Mouse (Mus musculus) gonadal fat pad, adult 2 months (tissue): ENCODE measurements around the gene Nacc1. TPM values are rescaled to one million over a fixed set of nuclear protein-coding genes. Genes with fewer than 3 reads are reported as not detected.

Source experiments
- DNase-seq: peaks from one replicate; pipeline ENCODE4 v3.0.0-alpha.2; 2012; ENCODE audit warnings: low read depth
- polyA plus RNA-seq: library from polyadenylated mRNA; depleted of rRNA; stranded (reverse); fragments of >200 nt; gene quantifications from 2 replicates; pipeline ENCODE4 v1.2.3, GENCODE M21; 2012; rRNA removed

The Nacc1 gene
- polyA plus RNA-seq = 94.0 and 95.8 TPM in 2 replicates

DNA sequence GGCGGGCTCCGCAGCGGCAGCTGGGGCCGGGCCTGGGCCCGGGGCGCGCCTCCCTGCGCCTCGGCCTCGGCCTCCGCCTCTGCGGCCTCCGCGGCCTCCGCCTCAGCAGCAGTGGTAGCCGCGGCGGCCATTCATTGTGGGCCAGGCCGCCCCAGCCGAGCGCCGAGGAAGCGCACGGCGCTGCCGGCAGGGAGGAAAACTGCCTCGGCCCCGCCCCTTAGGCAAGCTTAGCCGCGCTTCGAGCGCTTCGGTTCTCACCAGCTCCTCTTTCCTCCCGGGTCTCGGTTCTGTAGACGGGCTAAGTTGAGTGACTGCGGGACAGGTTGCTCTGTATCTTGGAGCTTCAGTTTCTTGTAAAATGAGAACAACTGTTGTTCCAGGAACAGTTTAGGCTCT is at the start of gene Nacc1:
Nacc1 (minus strand) TSS at position 158 of the 396 bp plus-strand sequence.
- no peak for DNase-seq

DNA sequence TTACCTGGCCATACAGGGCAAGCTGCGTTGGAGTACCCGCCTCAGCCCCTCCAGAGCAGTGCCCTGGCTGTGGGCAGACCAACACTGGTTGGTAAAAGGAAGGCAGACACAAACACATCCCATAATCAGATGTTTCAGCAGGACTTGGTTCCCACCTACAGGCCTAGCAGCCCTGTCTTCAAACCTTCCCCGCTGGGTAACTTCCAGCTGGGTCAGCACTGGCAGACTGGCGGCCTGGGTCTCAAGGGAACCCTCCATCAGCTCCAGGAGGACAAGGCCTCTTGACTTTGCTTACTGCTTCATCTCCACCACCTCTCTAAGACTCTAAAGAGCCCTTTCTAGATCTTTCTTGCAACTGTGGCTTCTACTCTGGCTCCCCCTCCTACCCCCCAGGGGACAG is 48.9 kb upstream of the Nacc1 start:
- no peak for DNase-seq

- DNase-seq = no peak
Observed at GRCm38 (mm10) chr8:84735597-84735996, 47.9 kb upstream of the Nacc1 start.

GRCm38 (mm10) chr8:84734680-84735079 is 47.0 kb upstream of the Nacc1 start:
- DNase-seq = no peak

DNA sequence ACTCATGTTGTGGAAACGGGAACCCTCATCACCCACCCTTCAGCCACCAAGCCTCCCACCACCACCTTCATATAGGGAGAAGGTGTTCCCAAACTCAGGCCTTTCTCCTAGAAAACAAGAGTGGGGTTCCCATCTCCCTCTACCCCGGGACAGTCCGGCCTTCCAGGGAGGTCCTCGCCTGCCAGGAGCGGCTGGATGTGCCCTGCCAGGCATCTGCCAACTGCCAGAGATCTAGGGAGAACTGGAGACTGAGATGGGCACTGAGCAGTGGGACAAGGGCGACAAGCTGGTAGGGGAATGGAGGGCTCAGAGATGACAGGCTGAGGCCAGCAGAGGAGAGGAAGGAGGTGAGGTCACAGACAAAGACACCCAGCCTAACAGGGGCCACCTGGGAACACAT is 46.3 kb upstream of the Nacc1 start:
- no peak for DNase-seq

DNA sequence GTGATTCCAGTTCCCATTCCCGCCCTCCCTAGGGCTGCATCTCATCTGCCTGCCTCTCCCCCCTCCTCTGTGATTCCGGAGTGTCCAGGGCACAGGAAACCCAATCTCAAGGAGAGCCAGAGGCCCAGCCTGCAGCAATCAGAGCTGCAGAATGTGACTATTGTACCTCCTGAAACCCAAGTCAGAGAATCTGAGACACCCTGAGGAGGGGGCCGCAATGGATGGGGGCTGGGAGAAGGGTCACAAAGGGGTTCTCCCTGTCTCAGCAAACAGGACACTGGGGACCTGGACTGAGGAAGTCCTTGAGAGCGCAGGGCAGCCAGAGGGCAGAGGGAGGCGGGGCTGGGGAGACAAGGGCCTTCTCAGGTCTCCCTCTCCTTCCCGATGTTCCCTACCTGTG is 45.3 kb upstream of the Nacc1 start:
- DNase-seq = no peak

- DNase-seq = no peak
Observed at GRCm38 (mm10) chr8:84732545-84732944, 44.9 kb upstream of the Nacc1 start.

DNA sequence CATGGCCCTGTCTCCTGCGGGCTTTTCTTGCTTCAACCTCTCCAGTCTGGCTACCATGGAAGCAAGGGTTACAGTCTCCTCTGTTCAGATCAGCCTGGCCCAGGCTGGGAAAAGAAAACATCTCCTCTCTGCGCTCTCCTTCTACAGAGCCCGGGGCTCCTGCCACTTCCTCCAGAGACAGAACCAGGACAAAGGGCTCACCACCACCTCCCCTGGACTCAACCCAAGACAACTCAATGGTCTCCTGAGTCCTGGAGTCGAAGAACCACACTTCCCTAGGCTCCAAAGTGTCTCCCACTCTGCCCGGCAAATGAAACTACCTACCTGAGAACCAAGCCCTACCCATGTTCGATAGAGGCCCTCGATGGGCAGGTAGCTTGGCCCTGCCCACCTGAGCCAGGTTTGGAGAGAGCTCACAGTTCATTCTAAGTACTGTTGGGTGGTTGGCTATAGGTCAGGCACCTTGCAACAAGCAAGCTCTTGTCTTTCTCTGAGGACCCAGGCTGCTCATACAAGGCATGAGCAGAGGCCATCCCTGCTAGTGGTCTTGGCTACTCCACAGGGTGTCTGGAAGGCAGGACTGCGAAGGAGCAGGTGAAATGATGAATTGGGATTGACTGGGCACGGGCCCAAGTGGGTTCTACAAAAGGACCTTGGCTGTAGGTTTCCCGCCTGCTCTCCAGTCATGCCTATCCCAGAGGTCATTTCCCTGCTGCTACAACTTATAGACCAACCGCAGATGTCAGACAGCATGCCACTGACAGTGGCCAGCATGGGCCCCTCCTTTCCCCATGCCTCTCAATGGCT is 43.9 kb upstream of the Nacc1 start:
- no peak for DNase-seq

DNA sequence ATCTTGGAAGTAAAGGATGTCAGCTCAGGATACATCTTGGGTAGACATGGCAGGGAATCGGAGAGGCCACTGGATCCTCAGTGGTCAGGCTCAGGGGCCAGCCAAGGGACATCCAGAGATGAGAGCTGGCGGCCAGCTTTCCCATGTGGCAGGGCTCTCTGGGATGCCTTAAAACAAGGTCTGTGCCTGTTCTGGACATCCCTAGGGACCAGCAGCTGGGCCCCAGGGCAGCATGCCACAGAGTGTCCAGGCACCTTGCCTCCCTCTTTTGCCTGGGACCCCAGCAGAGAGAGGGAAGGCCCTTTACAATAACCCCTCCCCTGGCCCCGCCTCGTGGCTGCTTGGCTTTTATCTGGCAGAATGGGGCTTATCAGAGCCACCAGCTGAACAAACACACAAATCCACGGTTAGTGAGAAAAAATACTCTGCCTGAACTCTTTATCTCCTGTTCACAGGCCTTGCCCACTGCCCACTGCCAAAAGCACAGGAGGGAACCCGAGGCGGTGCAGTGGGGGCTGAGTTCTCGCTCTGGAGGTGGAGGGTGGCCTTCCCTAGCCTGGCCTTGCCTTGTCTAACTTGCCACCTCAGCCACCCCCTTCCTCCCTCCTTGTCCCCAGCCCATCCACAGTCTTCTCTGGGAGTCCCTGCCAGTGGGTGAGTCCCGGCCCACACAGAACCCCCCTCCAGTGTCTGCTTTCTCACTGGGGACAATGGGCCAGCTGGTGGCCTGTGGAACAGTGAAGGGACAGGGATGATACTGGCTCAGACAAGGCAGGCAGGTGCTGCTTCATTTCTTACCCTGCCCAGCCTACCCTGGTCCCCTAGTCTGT is 43.1 kb upstream of the Nacc1 start:
- DNase-seq = no peak

GRCm38 (mm10) chr8:84729921-84730362 is 42.3 kb upstream of the Nacc1 start:
- DNase-seq = no peak

- no peak for DNase-seq
Observed at GRCm38 (mm10) chr8:84728474-84728873, 40.8 kb upstream of the Nacc1 start.

DNA sequence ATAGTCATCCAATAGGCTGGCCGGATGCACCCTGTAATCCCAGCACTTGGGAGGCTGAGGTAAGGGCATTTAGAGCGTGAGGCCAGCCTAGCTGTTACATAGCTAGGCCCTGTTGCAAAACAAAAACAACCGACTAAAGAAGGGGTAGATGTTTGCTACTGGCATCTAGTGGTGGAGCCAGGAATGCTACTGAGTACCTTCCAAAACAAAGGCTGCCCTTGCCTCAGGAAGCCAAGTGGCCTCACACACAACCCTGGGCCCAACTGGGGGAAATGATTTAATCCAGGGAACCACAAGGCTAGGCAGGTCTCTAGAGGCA is 38.2 kb upstream of the Nacc1 start:
- DNase-seq = no peak

DNA sequence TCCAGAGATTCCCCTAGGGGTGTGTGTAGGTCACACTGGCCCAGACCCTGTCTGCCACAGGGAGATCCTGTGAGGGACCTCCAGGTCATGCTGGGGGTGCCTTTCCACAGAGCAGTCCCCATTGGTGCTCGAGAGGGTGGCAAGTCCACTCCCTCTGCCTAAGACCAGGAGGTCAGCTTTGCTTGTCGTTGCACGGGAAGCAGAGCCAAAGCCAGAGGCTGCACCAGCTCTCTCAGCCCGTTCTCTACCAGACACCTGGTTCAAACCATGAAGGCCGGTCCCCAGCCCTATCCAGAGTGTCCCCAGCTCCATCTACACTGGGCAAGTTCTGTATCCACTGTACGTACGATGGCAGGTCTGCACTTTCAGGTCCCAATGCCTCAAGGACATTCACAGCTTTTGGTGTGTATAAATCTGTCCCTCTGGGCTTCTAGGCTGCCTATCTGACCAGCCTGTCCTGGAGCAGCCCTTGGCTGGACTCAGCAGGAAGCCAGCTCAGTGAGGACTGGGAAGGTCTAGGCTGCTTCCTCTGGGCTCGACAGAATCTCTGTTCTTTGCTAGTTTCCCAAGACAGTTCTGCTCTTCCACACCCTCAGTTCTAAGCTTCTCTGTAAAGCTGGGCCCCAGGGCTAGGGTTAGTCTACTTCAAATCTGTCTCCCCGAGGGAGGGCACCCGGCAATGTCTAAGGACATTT is 37.7 kb upstream of the Nacc1 start:
- no peak for DNase-seq

DNA sequence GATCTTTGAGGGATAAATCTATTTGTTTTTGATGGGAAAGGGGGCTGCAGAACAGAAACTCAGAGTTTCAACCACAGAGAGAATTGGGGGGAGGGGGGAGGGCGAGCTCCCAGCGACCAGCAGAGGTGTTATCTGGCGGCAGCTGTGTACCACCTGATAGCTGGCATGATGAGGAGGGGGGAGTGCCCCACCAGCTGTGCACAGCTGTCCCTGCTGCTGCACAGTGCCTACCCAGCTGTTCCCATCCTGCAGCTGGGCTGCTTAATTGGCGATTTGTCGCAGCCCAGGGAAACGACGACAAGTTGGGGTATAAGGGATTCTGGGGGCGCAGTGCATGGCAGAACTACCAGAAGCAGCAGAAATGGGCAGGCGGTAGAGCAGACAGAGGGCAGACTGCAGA is 37.0 kb upstream of the Nacc1 start:
- no peak for DNase-seq

DNA sequence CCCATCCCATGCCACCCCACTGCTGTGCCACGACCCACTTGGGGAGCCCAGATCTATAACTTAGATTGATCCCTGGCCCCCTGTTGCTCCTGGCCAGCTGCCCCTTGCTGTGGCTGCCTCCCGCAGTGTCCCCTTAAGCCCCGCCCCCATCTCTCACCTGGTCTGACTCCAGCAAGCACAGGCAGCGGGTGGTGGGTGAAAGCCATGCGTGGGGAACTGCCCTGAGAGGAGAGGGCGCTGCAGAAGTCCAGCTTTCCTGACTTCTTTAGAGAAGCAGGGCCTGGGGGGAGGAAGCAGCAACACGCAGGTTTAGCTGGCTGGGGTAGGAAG is 35.9 kb upstream of the Nacc1 start:
- DNase-seq = no peak

DNA sequence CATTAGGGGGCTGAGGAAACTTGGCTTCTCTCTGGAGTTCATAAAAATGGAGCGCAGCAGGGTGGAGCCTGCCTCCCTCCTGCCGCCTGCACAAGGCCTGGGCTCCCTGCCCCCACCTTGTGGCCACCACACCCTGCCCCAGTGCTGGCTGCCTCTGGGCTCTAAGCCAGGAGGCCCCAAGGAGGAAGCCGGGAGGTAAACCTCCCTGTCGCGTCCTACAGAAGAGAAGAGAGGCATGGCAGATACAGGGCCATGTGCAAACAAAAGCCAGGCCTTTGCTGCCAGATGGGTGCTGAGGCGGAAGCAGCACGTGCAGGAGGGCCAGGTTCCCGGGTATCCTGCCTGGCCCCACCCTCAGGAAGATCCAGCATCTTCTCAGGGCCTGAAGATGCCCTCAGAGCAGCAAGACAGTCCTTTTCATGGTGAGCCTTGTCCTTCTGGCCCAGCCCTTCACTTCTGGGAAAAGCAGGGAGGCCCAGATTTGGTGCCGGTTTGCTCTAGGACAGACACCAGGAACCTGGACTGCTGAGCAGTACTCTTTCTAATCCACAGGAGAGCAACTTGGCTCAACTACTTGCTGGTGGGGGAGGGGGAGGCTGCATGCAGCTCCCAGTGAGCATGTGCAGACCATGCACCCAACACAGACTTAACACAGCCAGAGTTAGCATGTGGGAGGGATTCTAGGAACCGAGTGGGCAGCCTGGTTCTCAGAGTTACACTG is 35.3 kb upstream of the Nacc1 start, which contains the start of gene G430095P16Rik:
G430095P16Rik (plus strand) TSS at position 158 of the 721 bp plus-strand sequence.
- no peak for DNase-seq

DNA sequence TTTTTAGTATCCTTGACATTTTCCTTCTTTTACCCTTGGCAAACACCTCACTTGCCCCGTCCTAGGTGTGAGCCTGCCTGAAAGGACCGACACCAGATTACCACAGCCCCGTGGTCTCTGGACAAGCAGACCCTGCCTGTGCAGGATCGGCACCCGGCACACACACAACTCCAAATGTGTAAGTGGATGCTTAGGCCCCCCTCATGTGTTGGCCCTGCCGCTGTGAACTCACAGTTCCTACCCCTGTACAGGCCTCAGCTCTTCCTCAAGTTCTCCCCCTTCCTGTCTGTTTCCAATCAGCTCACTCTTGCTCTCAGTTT is 34.8 kb upstream of the Nacc1 start:
- no peak for DNase-seq

GRCm38 (mm10) chr8:84718959-84719690 is 31.5 kb upstream of the Nacc1 start:
- DNase-seq = no peak

GRCm38 (mm10) chr8:84718476-84718875 is 30.8 kb upstream of the Nacc1 start:
- DNase-seq = no peak

DNA sequence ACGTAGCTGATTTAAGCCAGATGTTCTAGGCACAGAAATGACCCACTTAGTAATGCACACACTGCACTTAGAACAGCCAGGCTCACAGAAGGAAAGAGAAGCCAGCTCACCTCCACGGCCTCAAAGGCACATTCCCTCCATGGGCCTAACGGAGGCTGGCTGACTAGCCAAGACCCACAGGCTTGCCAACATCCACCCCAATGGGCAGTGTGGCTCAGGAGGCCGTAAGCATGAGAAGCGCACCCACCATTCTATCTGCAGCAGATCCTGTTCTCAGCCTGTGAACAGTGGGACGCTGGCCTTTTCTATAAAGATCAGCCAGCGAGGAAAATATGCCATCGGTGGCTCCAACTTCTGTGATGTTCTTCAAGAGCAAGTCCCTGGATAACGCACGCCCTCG is 29.1 kb upstream of the Nacc1 start:
- DNase-seq = no peak

DNA sequence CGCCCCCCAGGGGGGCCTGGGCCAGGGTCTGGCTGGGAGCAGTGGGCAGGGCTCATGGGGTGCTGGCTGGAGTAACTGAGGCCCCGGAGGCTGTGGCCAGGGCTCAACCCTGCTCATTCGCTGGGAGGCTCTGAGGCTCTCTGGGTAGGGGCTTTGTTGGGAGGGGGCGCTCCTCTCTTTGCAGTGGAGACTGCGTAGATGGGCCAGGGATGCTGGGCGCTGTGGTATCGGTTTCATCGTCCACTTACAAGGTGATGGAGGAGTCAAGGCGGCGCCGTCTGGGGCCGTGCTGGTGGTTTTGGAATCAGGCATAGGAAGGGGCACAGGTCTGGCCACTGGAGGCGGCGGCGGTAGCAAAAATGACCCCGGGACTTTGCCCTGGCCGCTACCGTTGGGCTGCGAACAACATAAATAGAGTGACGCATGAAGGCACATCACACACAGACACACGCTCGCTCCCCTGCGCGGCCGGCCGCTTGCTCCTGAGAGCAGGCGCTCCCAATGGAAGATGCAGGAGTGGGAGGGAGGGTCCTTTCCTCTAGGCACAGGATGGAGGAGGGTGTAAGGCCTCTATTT is 28.3 kb upstream of the Nacc1 start:
- DNase-seq = no peak
